Mouse (Mus musculus): Measurements from ENCODE around the gene Josd1. TPM values are rescaled to one million over a fixed set of nuclear protein-coding genes. Genes with fewer than 3 reads are reported as not detected.
A peak's percentile ranks its signal among the peaks of the same experiment; 100 is the strongest.

The Josd1 gene
- total RNA-seq (2021) = 10 to 100 TPM; 45.1 to 50.7 TPM
- long read RNA-seq, experiment 1, transcript Josd1-201 (4 exons, 3,440 nt) = major isoform, 51 of 59 reads
- long read RNA-seq, experiment 1, partial matches to known transcripts = 0 of 59 reads
- long read RNA-seq, experiment 1, other reads (novel, unspliced or antisense) = 8 of 59 reads
- long read RNA-seq, experiment 2, transcript Josd1-201 (4 exons, 3,440 nt) = major isoform, 10 of 19 reads
- long read RNA-seq, experiment 2, partial matches to known transcripts = 1 of 19 reads
- long read RNA-seq, experiment 2, other reads (novel, unspliced or antisense) = 8 of 19 reads

DNA sequence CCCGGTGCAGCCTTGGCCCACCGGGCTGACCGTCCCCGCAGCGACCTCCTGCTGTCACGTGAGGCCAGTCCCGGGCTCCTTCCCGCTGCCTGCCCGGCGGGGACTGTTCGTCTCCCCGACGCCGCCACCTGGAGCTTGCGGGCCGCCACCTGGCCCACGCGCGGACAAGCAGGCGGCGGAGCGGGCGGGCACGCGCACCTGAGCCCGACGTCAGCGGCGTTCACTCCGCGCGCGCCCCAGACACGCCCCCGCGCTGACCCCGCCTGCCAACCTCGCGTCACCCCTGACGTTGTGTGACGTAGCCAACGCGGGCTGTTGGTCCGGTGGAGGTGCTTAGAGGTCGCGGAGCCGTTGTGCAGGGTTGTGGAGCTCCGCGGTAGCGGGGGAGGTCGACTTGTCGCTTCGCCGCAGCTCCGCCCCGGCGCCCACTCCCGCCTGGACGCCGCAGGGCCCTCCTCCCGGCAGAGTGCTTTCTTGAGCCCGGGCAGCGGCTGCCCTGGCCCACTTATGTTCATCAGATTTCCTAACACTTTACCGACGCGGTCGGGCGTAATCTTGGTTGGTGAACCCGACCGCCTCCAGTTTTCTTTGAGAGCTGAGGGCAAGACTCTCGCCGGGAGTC, at the start of gene Josd1:
TSS of gene Josd1 (minus strand) at position 274 of the 622 bp plus-strand sequence.
- DNase-seq = peak; percentile 98

DNA sequence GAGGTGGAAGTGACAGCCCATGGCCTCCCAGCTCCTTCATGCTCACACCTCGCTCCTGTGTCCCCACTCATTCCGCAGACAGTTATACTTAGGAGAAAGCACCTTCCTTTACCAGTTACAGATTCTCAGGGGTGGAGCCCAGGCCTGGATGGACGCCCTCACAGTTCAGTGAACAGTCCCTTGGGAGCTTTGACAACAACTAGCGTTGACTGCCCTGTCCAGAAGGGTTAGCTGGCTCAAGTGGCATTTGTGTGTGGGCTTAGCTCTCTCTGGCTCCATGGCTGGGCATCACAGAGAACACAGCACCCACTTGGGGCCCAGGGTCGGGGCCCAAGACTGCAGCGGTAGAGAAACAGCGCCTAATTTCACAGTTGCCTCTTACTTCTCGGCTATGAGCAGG, 46.6 kb upstream of the Josd1 start:
- peak; percentile 65 for DNase-seq

DNA sequence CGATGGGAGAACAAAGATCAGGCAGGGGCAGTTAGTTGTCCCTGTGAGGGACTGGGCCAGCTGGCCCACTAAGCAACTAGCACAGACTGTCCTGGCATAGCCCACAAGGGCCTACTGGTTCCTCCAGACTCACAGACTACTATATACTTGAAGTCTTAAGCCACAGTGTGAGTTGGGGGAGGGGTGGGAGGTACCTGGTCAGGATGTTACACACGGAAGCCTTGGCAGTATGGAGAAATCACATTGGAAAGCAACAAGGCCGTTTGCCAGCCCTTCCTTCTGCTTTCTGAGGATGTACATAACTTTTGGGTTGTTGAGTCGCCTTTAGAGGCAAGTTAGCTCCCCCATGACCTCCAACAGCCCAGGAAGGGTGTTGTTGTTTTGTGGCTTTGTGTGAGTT, 45.9 kb upstream of the Josd1 start:
- DNase-seq = no peak

DNA sequence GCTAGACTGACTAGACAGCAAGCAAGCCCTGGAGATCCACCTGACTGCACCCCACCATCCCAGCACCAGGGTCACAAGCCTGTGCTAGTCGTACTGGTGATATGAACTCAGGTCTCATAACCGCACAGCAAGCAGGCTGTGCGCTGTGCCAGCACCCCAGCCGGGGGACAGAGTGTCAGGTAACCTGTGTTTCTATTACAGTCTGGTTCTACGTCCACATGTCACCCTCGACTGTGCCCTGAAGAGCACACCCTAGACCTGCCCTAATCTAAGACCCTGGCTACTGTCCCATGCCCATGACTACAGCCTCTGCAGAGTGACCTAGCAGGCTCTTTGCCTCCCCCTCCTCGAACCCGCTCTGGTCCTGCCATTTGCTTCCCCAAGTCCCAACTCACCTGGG, 45.5 kb upstream of the Josd1 start:
- DNase-seq = no peak

DNA sequence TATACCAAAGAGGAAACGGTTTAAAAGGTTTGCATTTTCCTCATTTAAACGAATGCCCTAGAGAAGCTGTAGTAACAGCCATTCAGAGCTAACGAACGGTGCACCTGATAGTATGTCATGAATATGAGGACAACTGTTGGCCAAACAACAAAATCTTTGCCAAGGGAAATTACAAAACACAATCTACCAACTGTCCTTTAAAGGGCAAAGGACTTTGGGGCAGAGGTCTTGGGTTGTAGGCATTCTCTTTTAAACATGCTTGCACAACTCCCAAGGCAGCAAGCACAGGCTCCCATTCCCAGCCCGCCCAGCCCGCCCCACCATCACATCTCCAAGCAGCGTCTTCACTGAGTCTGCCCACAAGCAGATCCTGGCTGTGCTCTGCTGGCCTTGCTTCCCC, 43.8 kb upstream of the Josd1 start:
- no peak for DNase-seq

DNA sequence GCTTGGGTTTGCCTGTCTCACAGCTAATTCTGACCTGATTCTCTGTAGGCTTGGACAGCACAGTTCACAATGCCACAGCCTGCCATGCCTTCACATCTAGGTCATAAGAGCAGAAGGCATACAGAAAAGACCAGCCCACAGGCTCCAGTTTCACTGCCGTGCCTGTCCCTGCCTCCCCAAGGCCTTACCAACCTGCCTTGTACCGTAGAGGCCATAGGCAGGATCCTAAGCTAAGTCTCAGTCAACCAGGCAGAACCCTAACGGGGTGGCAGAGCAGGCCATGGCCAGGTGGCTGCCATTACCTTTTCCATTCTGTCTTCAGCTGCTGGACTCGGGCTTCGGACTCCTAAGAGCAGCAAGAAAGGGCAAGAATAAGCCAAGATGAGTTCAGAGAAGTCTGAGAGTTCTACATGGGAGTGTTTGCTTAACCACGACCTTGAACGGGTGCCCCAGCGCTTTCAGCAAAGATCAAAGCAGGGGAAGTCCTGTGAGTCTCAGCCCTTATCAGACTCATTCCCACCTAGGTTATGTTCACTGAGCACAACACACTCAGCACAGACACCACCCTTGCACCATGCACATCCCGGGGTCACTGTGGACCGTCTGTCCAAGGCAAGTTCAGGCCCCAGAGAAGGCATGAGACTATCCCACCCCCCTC, 41.1 kb upstream of the Josd1 start:
- DNase-seq = no peak

DNA sequence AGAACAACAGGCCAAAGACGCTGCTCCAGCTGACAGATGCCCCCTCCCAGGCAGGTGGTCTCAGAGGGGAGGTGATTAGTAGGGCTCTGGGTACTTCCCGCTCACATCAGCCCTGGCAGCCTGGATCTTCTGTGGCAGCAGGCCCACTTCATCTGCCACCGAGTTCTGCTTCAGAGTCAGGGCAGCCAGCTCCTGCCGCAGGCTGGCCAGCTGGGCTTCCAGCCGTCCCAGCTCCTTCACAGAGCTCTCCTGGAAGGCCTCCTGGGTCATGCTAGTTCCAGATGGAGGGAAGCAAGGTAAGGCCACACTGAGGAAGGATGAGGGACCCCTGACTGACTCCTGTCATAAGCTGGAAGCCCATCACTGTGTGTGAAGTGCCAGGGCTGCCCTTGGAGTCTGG, 40.6 kb upstream of the Josd1 start:
- DNase-seq = no peak

DNA sequence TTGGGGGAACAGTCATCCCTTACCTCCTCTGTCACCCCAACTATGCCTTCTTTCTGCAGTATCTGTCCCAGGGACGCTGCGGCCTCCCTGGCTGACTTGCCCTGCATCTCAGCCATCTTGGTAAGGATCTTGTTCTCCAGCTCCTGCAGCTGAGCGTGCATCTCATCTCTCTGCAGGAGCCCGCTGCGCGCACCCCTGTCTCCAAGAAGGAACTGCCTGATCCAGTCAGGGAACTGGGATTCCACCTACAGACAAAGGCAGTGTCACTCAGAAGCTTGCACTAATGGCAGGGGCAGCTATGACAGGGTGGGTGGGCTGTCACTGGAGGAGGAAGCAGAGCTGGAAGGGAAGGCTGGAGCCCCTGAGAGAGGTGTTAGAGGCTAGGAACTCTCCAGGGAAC, 40.1 kb upstream of the Josd1 start:
- DNase-seq = no peak

DNA sequence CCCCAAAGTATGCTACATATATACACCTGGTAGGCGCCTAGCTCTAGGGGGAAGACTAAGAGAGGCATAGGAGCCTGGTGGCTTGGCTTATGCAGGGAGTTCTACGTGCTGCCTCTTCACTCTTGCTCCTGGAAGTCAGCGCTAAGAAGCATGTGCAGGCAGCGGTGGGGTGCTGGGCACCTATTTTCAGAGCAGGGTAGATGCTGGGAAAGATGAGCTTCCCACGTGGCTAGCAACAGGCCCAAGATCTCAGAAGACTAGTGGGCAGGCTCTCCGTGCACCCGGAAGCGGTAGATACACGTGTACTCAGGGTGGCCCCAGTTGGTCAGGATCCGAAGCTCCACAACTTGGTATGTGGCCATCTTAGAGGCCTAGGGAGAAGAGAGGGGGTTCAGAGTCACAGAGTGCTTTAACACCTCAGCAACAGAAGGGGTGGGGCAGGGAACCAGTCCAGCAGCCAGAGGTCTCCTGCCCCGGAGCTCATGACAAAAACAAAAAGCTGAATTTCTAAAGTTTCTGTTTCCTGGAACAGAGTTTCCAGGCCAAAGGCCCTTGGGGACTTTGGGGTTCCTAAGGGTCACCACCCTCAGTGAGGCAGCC, 37.6 kb upstream of the Josd1 start:
- no peak for DNase-seq

DNA sequence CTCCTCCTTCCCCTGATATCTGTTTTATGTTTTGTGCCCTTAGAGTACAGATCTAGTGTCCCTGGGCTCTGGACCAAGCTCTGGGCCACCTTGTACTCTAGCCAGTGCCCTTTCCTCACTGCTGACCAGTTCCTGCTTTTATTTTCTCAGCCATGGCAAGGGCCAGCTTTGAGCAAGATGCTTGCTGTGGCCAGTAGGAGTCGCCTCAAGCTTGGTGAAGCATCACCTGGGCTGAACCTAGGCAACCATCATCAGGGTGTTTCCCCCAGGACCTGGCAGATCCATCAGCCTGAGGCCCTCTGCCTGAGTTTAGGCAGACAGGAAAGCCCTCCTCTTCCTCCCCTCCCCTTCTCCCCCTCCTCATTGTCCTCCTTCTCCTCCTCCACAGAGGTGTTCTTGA, 35.7 kb upstream of the Josd1 start:
- peak; percentile 62 for DNase-seq

DNA sequence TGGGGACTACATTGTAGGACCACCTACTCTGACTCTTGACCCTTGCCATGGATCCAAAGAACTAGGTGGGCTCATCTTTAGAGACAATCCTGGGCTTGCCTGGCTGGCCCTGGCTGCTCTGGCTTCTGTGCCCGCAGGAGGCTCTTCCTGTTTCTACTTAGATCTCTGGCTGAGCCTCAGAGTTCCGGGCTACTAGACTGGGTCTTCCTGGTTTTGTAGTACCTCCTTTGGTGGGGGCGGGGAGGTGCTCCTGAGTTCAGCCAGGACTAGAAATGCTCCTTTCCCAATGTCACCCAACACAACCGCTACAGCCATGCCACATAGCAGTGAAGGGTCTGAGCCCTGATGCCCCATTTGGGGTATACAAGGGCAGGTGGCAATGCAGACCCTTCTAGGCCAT, 33.1 kb upstream of the Josd1 start:
- DNase-seq = no peak

DNA sequence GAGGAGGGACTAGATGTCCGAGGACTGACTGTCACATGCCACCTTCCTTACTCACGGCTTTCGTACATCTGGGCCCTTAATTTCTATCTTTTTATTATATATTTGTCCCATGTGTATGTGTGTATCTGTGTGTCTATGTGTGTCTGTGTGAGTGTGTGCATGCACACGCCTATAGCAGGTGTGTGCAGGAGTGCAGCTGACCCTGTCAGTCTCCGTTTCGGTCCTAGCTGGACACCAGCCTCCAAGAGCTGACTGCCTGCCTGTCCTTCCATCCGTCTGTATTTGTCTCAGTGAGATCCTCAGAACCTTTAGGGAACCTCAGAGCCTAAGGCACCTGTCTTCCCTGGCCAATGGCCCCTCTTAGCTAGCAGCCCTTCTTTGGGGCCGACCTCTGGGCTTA, 32.5 kb upstream of the Josd1 start:
- DNase-seq = no peak

DNA sequence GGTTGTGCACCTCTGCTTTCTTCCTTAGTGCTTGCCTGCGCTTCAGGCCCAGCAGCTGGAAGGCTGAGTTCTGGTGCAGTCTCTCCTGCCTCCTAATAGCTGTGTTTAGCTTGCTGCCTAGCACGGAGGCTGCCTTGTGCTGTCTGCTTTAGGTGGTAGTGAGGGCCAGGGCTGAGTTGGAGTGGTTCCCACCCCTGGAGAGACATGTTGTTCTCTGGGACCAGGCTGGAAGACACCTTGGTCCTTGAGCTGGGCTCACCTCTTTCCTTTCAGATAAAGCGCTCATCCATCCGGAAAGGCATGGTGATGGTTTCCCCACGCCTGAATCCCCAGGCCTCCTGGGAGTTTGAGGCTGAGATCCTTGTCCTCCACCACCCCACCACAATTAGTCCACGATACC, 29.0 kb upstream of the Josd1 start:
- DNase-seq = no peak

DNA sequence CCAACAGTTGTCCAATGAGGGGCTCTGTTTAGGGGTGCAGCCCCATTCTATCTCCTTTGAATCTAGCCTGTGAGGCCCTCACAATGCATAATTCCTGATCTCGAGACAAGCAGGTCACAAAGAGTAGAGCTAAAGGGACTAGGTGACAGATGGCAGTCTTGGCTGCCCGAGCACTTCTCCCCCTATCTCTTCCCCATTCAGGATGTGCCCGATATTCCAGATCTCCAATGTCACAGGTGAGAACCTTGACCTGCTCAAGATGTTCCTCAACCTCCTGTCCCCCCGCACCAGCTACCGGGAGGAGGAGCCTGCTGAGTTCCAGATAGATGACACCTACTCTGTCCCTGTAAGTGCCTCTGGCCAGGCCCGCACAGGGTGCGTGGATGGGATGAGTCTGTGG, 27.9 kb upstream of the Josd1 start:
- no peak for DNase-seq

DNA sequence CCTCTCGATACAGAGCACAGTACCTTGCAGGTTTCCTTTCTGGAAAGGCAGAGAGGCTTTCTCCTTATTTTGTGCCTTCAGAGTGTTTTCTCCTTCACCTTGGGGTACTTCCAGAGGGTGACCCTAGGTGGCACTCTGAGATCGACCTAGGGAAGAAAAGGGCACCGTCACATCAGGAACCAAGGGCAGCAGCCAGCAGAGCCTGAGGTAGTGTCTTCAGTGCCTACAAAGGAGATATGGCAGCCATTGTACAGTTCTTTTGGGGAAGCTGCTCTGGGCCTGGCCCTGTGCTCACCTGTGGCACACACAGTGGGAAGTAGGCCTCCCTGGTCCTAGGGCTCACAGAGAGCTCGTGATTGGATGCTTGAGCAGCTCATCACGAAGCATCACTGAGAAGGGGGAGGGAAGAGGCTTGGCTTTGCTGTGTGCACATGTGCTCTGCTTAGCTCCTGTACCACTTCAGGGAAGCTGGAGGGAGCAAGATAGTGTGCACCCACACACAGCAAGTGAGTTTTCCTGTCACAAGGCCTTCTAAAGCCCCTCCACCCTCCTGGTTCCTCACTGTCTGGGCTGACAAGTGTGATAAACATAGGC, 20.6 kb upstream of the Josd1 start:
- DNase-seq = no peak

DNA sequence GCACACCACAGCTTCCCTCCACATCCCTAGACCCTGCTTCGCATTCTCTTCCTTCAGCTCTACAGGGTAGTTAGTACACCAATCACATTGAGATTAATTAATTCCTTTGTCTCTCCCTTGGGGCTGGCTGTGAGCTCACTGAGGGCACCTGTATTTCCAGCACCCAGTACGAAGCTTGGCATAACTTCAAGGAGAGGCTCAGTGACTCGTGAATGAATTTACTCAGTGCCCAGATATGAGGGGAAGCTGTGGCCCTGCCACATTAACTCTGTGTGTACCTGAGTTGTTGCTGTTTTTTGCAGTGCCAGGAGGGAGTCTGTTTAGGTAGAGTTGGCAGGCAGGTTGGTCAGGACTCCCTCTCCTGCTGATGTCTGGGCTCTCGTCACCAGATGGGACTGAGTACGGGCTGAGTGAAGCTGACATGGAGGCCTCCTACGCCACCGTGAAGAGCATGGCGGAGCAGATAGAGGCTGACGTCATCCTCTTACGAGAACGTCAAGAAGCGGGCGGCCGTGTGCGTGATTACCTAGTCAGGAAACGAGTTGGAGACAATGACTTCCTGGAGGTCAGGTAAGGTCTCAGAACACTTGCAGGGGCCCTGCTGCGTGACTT, 19.0 kb upstream of the Josd1 start:
- DNase-seq = no peak

DNA sequence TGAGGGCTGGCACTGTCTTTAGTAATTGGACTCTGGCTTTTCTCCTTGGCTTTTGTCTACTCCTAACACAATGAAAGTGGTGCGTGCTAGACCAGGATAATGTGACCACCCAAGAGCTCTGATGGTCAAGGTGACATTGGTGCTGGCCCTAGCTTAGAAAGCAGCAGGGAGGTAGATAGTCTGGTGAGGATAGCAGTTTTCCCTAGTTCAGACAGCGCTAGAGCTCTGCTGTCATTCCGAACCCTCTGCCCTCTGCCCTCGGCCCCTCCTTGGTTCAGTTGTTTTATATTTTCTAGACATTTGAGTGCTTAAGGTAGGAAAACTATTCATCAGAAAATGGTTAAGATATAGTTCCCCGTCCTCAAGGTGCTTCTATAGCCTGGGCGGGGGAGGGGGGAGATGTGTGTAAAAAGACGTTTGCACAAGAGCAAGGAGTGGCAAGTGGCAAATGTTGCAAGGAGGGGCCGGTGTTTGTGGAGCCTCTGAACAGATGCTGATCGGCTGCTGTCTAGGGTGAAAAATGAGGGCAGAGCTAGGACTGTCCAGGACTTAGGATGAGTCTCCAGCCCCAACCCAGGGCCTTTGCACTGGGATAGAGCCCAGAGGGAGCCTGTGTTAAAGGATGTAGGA, 10.0 kb upstream of the Josd1 start:
- DNase-seq = no peak

DNA sequence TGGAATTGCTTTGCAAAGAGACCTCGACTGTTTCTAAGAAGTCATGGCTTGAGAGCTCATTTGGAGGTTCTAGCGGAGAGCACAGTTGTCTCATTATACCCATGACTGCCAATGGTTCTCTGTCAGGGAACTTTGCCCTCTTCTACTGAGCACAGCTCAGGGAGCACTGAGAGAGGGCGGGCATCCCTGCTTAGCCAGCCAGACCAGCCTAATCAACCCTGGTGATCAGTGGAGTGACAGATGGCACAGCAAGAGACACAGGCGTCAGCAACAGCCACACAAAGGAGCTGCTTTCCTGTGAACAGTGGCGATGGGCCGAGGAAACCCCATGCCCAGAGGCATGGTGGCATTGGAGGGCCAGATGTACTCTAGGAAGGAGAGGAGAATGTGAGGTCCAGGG, 9.3 kb upstream of the Josd1 start:
- no peak for DNase-seq

DNA sequence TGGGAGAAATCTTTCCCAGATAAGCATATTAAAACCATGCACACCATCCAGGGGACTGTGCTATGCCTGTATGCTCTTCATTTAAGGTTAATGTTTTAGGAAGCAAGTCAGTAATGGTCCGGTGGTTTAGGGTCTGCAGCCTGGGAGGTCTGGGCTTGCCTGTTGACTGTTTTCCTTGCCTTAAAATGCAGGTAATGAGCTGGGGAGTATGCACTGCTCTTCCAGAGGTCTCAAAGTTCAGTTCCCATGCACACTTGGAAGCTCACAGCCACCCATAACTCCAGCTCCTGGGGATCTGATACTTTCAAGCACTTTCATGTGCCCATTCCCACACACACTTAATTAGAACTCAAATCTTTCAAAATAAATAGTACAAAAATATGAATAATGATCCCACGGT, 8.8 kb upstream of the Josd1 start:
- DNase-seq = no peak

DNA sequence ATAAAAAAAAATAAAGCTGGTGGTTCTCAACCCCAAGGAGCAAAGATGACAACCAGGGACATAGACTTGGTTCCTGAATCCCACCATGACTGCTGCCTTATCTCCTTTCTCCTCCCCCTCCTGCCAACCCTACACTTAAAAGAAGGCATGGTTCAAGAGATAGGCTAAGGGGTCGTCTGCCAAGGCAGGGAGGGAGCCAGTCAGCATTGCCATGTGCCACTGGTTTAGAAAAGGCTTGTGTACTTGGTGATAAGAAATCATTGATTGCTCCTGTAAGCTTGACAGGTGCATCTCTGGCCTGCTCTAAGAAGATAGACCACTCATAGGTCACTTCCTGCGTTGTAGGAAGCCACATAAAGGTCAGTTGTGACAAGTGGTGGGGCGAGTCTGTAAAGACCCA, 7.8 kb upstream of the Josd1 start:
- no peak for DNase-seq

DNA sequence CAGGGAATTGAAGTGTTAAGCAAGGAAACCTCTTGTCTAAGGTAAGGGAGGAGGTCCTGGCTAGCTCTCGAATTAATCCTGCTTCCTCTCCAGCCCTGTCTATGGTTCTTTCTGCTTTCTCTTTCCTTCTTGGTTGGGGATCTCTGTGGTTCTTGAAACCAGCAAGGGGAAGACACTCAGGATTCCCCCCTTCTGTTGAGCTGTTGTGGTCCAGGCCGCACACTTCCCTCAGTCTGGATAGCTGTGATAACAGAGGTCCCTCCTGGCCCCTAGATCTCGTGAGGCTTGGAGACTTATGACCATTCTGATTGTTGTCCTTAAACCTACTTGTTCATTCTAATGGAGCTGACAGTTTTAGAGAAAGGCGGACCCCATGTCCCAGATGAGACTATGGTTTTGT, 6.8 kb upstream of the Josd1 start:
- no peak for DNase-seq

DNA sequence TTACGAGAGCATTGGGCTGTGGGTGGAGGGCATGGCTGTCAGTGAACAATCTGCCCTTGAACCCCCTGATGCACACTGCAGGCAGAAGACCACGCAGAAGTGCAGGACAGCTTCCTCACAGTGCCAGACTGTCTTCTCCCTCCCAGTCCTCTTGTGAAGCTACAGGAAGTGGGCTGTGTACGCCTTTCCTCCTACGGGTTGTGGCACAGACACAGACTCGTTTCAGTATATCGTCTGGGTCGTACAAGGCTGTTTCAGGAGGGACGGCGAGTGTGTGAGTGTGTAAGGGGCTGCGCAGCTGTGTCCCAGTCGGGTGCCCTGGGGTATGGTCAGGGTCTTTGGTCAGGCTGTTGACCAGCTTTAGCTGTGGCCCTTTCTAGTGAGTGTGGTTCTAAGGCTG, 6.0 kb upstream of the Josd1 start:
- no peak for DNase-seq

All from adrenal gland, postnatal 10 days (tissue).